ENCODE assay signal across 12 mouse cellular contexts in the genomic region with DNA sequence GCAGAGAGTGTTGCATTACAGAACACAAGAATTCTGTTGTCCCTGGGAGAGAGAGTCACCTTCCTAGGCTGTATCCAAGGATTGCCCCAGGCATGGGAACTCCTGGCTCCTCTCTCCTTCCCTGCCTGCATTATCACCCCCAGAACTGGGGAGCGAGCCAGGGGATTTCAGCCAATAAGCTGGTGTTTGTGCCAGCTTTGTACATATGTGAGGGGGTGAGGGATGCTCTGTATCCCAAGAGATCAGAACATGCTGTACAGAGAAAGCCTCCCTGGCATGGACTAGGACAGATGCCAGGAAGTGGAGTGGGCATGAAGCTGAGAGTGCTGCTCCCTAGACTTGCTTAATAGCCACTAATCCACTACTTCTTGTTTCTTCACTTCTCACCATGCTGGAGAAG. TPM values are rescaled to one million over a fixed set of nuclear protein-coding genes. Genes with fewer than 3 reads are reported as not detected.
DNase-seq lines count a peak whose midpoint lies in the region; ATAC-seq and TF ChIP-seq lines count a peak whose summit lies in the region.
"Had no signal": no experiment of that assay in that cellular context is flagged by ENCODE, and none has a peak within 500 bp of the region (broad histone marks: within the 10 kb centered on the region; RNA-seq: fewer than 3 reads in every experiment).

No protein-coding gene starts in this region.

- no peak for TF ChIP-seq CTCF in forebrain, postnatal 0 days (IDR thresholded peaks at IDR 0.05; ENCODE audit: low read depth)

- no peak overlapping the region for H3K4me3 ChIP-seq in forebrain, postnatal 0 days (ENCODE audit: low read depth, low read length)
- H3K4me3 ChIP-seq: lung, embryonic 15.5 days had no signal

- 40% methylated on average over 1 of the region's 1 CpGs for WGBS in forebrain, postnatal 0 days

- no peaks in the 10 kb centered on the region for H3K36me3 ChIP-seq in forebrain, postnatal 0 days (ENCODE audit: insufficient read depth)
- H3K36me3 ChIP-seq: lung, embryonic 15.5 days had no signal

- DNase-seq in ovary, adult 18-20 months (ENCODE audit: low spot score): peak; percentile 48
- no peak for DNase-seq in ovary, postnatal 14 days (ENCODE audit: low spot score)
- DNase-seq in forebrain, postnatal 0 days: peak; percentile 79
- DNase-seq in left cerebral cortex, adult 18-20 months (ENCODE audit: low spot score in 2 of 2): peak; percentile 39 to 61
- peak; percentile 75 for DNase-seq in testis, postnatal 10 days (ENCODE audit: low spot score)
- DNase-seq in kidney, postnatal 14 days: no peak
- DNase-seq: kidney, postnatal 4 days had no signal

- H3K9ac ChIP-seq in forebrain, postnatal 0 days: no peak overlapping the region
- H3K9ac ChIP-seq: lung, embryonic 15.5 days had no signal

- H3K27ac ChIP-seq in forebrain, postnatal 0 days (ENCODE audit: low read depth, low read length): no peak overlapping the region
- H3K27ac ChIP-seq: lung, embryonic 15.5 days had no signal

- H3K4me1 ChIP-seq in forebrain, postnatal 0 days (ENCODE audit: insufficient read depth): no peaks in the 10 kb centered on the region
- H3K4me1 ChIP-seq: lung, embryonic 15.5 days had no signal

- H3K4me2 ChIP-seq in forebrain, postnatal 0 days (ENCODE audit: low read depth): no peak overlapping the region
- H3K4me2 ChIP-seq: lung, embryonic 15.5 days had no signal

- H3K9me3 ChIP-seq in forebrain, postnatal 0 days (ENCODE audit: low read length): no peaks in the 10 kb centered on the region
- H3K9me3 ChIP-seq: lung, embryonic 15.5 days had no signal

- H3K27me3 ChIP-seq in forebrain, postnatal 0 days (ENCODE audit: insufficient read depth, low read length): no peaks in the 10 kb centered on the region
- H3K27me3 ChIP-seq: lung, embryonic 15.5 days had no signal

- ATAC-seq in forebrain, postnatal 0 days: peak; percentile 83
- no peak for ATAC-seq in erythroblast, adult 5-6 weeks (replicated peaks; ENCODE audit: low FRiP score, poor library complexity, severe bottlenecking)

RNA-seq across cellular contexts. Expression of a gene that starts 53.8 kb away (rescaled TPM):
- 4.0 and 4.8 TPM in 2 replicates for total RNA-seq in forebrain, postnatal 0 days (2014; rRNA removed)
- 1.7 and 2.3 TPM in 2 replicates for polyA plus RNA-seq in forebrain, postnatal 0 days (2015; fragmentation: Nextera tagmentation; extraction: Ambion mirVana)
- total RNA-seq in left cerebral cortex, adult 18-20 months (2021): 1 to 10 TPM; 2.1 to 2.3 TPM
- not detected in 2 replicates for total RNA-seq in erythroblast, adult 5-6 weeks (2015; ENCODE audit: low replicate concordance)
- under 0.01 TPM in 1 of 2 replicates, not detected in the other for total RNA-seq in erythroblast, adult 5-6 weeks (2017; ENCODE audit: low replicate concordance)
- total RNA-seq: MEL; neutrophil, adult 5-6 weeks had no signal
- polyA plus RNA-seq: heart, postnatal 0 days had no signal

Comparison
In these comparisons a context has a peak if more than half of its experiments do, and no peak if none do; other contexts are left out.
1. DNase-seq: peak in ovary, adult 18-20 months (single experiment), forebrain, postnatal 0 days (single experiment), left cerebral cortex, adult 18-20 months (2 of 2) and testis, postnatal 10 days (single experiment); none in ovary, postnatal 14 days (single experiment) and kidney, postnatal 14 days (single experiment).